Mouse (Mus musculus) lung, embryonic 14.5 days (tissue): ENCODE data around the gene Plekhb1. TPM values are rescaled to one million over a fixed set of nuclear protein-coding genes. Genes with fewer than 3 reads are reported as not detected.

Experiments used
- ATAC-seq: fragments of 200-750 bp; cut with Nextera tagmentation; 2 replicates; pipeline ENCODE4 v1.8.0; 2017; ENCODE audit warnings: mild to moderate bottlenecking, moderate TSS enrichment, moderate library complexity; ENCODE audit not compliant: insufficient read depth
- DNase-seq: peaks from one replicate; pipeline ENCODE4 v3.0.0-alpha.2; 2015
- H3K27ac ChIP-seq: fragments of 300-500 bp; sonication (generic); 2 replicates; pipeline ENCODE4 v1.5.1; 2014; ENCODE audit warnings: low read depth, mild to moderate bottlenecking, moderate library complexity
- H3K27me3 ChIP-seq: fragments of 300-500 bp; sonication (generic); 2 replicates; pipeline ENCODE4 v1.6.1; 2014; ENCODE audit warnings: low read length, control low read depth; ENCODE audit not compliant: insufficient read depth
- H3K36me3 ChIP-seq: fragments of 300-500 bp; sonication (generic); 2 replicates; pipeline ENCODE4 v1.6.1; 2014; ENCODE audit warnings: control low read depth; ENCODE audit not compliant: insufficient read depth
- H3K4me1 ChIP-seq: fragments of 300-500 bp; sonication (generic); 2 replicates; pipeline ENCODE4 v1.6.1; 2014; ENCODE audit warnings: antibody characterized with exemption, control low read depth; ENCODE audit not compliant: insufficient read depth
- H3K4me2 ChIP-seq: fragments of 300-500 bp; sonication (generic); 2 replicates; pipeline ENCODE4 v1.6.1; 2014; ENCODE audit warnings: mild to moderate bottlenecking
- H3K4me3 ChIP-seq: fragments of 300-500 bp; sonication (generic); 2 replicates; pipeline ENCODE4 v1.5.1; 2014; ENCODE audit warnings: low read depth, low read length
- H3K9ac ChIP-seq: fragments of 300-500 bp; sonication (generic); 2 replicates; pipeline ENCODE4 v1.6.1; 2014
- H3K9me3 ChIP-seq: fragments of 300-500 bp; sonication (generic); 2 replicates; pipeline ENCODE4 v1.6.1; 2016; ENCODE audit warnings: low read depth, low read length, control low read depth
- CTCF ChIP-seq: IDR thresholded peaks from 2 replicates; pipeline ENCODE4 v1.5.1; 2016; ENCODE audit warnings: antibody characterized with exemption, low read depth
- WGBS: fragments of 180-500 bp; shearing (Covaris S2); extraction: QIAGEN DNeasy Blood & Tissue Kit; methylation state at CpG from one replicate; pipeline ENCODE4 v1.1.7; 2014; 5-methylcytosine and 5-hydroxymethylcytosine counted together
- polyA plus RNA-seq: library from polyadenylated mRNA; unstranded; fragments of >200 nt; fragmentation: Nextera tagmentation; extraction: Ambion mirVana; gene quantifications from 2 replicates; pipeline ENCODE4 v1.2.1, GENCODE M21; 2014

The Plekhb1 gene
- polyA plus RNA-seq, 1 experiment from 2014 or later, result 17.7 TPM

GRCm38 (mm10) chr7:100685061-100686030, 23.1 kb upstream of the Plekhb1 start:
- peak; percentile 80 for ATAC-seq
- 41% methylated on average over 13 of the region's 13 CpGs for WGBS
- H3K9me3 ChIP-seq, result no peaks in the 10 kb centered on the region

GRCm38 (mm10) chr7:100684538-100684937, 22.3 kb upstream of the Plekhb1 start:
- Histone ChIP-seq H3K4me1 (no peaks in the 10 kb centered on the region), H3K4me3 (no peak overlapping the region), H3K27me3 (no peaks in the 10 kb centered on the region), H3K36me3 (no peaks in the 10 kb centered on the region), H3K27ac (no peak overlapping the region), H3K9ac (no peak overlapping the region), H3K4me2 (no peak overlapping the region), H3K9me3 (no peaks in the 10 kb centered on the region)
- TF ChIP-seq CTCF, result peak; percentile 94
- ATAC-seq (no peak), DNase-seq (peak; percentile 89)
- 46% methylated on average over 7 of the region's 7 CpGs for WGBS

More at GRCm38 (mm10) chr7:100685061-100686030, 23.1 kb upstream of the Plekhb1 start:
- Histone ChIP-seq H3K4me3 (no peak overlapping the region), H3K27me3 (no peaks in the 10 kb centered on the region), H3K9ac (no peak overlapping the region), H3K4me1 (no peaks in the 10 kb centered on the region), H3K4me2 (no peak overlapping the region), H3K27ac (no peak overlapping the region), H3K36me3 (no peaks in the 10 kb centered on the region)
- DNase-seq, result peak; percentile 90
- TF ChIP-seq CTCF, result peak; percentile 89

- Histone ChIP-seq H3K27ac (no peak overlapping the region), H3K9me3 (no peaks in the 10 kb centered on the region), H3K27me3 (no peaks in the 10 kb centered on the region), H3K4me3 (no peak overlapping the region), H3K4me1 (no peaks in the 10 kb centered on the region), H3K9ac (no peak overlapping the region), H3K36me3 (no peaks in the 10 kb centered on the region), H3K4me2 (no peak overlapping the region)
- TF ChIP-seq CTCF, result no peak
- DNase-seq (no peak), ATAC-seq (no peak)
- 54% methylated on average over 5 of the region's 5 CpGs for WGBS
These were observed 21.9 kb upstream of the Plekhb1 start for GRCm38 (mm10) chr7:100684081-100684480.

- no peak for TF ChIP-seq CTCF
- 84% methylated on average over 1 of the region's 1 CpGs for WGBS
- Histone ChIP-seq H3K27me3 (no peaks in the 10 kb centered on the region), H3K36me3 (no peaks in the 10 kb centered on the region), H3K4me3 (no peak overlapping the region), H3K4me1 (no peaks in the 10 kb centered on the region), H3K27ac (no peak overlapping the region), H3K4me2 (no peak overlapping the region), H3K9me3 (no peaks in the 10 kb centered on the region), H3K9ac (no peak overlapping the region)
- DNase-seq (no peak), ATAC-seq (no peak)
These were observed 21.0 kb upstream of the Plekhb1 start for GRCm38 (mm10) chr7:100683241-100683640.

GRCm38 (mm10) chr7:100681132-100681531, 18.9 kb upstream of the Plekhb1 start:
- DNase-seq (no peak), ATAC-seq (no peak)
- 42% methylated on average over 5 of the region's 5 CpGs for WGBS
- no peak overlapping the region for H3K9ac ChIP-seq
- no peak overlapping the region for H3K4me2 ChIP-seq
- no peak overlapping the region for H3K4me3 ChIP-seq
- no peaks in the 10 kb centered on the region for H3K27me3 ChIP-seq
- H3K36me3 ChIP-seq, result no peaks in the 10 kb centered on the region
- no peaks in the 10 kb centered on the region for H3K9me3 ChIP-seq
- no peaks in the 10 kb centered on the region for H3K4me1 ChIP-seq
- H3K27ac ChIP-seq, result no peak overlapping the region
- TF ChIP-seq CTCF, result no peak

GRCm38 (mm10) chr7:100678948-100679880, 17.0 kb upstream of the Plekhb1 start:
- H3K4me2 ChIP-seq, result peak overlapping the region; percentile 23; the same call in 1 of the 2 replicates
- no peak overlapping the region for H3K4me3 ChIP-seq
- H3K27ac ChIP-seq, result peak overlapping the region; percentile 73
- ATAC-seq, result peak; percentile 54
- no peak for TF ChIP-seq CTCF
- no peak overlapping the region for H3K9ac ChIP-seq
- H3K36me3 ChIP-seq, result no peaks in the 10 kb centered on the region
- 44% methylated on average over 15 of the region's 15 CpGs for WGBS
- no peaks in the 10 kb centered on the region for H3K9me3 ChIP-seq
- no peaks in the 10 kb centered on the region for H3K27me3 ChIP-seq
- peak; percentile 51 for DNase-seq
- no peaks in the 10 kb centered on the region for H3K4me1 ChIP-seq
